Comparison of ENCODE assay signal across 28 mouse cellular contexts in genomic region chr4:57287808-57288207, GRCm38 (mm10). TPM values are rescaled to one million over a fixed set of nuclear protein-coding genes. Genes with fewer than 3 reads are reported as not detected.
DNase-seq lines count a peak whose midpoint lies in the region; ATAC-seq and TF ChIP-seq lines count a peak whose summit lies in the region.
"Had no signal": no experiment of that assay in that cellular context is flagged by ENCODE, and none has a peak within 500 bp of the region (broad histone marks: within the 10 kb centered on the region; RNA-seq: fewer than 3 reads in every experiment).

No protein-coding gene starts in this region.

- no peak for TF ChIP-seq POLR2A in MEL (IDR thresholded peaks at IDR 0.05; ENCODE audit: control insufficient read depth in 1 of 2, insufficient read depth in 1 of 2, low read depth in 1 of 2, low read length in 2 of 2, poor library complexity in 1 of 2)

- no peak for TF ChIP-seq EP300 in MEL (IDR thresholded peaks at IDR 0.05; ENCODE audit: low read depth in 1 of 2, low read length in 2 of 2)

- no peaks in the 10 kb centered on the region; the same call in 1 of the 2 replicates for H3K79me2 ChIP-seq in MEL (ENCODE audit: control insufficient read depth, insufficient read depth, low read length, poor library complexity)

- H3K4me1 ChIP-seq in MEL (ENCODE audit: control insufficient read depth in 1 of 2, insufficient read depth in 2 of 2, low read length in 2 of 2): 0 out of 4 replicates have a peak, but pooled peaks cover 2 to 4% of the 10 kb centered on the region in 2 experiments
- H3K4me1 ChIP-seq in forebrain, embryonic 11.5 days (replicated peaks; ENCODE audit: control insufficient read depth, insufficient read depth, low read length): no peaks in the 10 kb centered on the region
- H3K4me1 ChIP-seq: forebrain, embryonic 10.5 days; hindbrain, embryonic 13.5 days; neural tube, embryonic 12.5 days had no signal

- H3K9ac ChIP-seq in MEL (ENCODE audit: control insufficient read depth, low read depth, low read length, poor library complexity, severe bottlenecking): no peak overlapping the region
- H3K9ac ChIP-seq in forebrain, embryonic 11.5 days (ENCODE audit: low read length): no peak overlapping the region
- H3K9ac ChIP-seq: embryonic facial prominence, embryonic 13.5 days; hindbrain, embryonic 13.5 days; limb, embryonic 13.5 days; lung, embryonic 15.5 days; neural tube, embryonic 12.5 days had no signal

- 87% methylated on average over 3 of the region's 3 CpGs for WGBS in forebrain, embryonic 11.5 days

- H3K27me3 ChIP-seq in MEL (ENCODE audit: control insufficient read depth in 1 of 2, insufficient read depth in 2 of 2, low read length in 2 of 2): no peaks in the 10 kb centered on the region
- no peaks in the 10 kb centered on the region for H3K27me3 ChIP-seq in forebrain, embryonic 11.5 days (ENCODE audit: control insufficient read depth, insufficient read depth, low read length)
- H3K27me3 ChIP-seq: embryonic facial prominence, embryonic 13.5 days; hindbrain, embryonic 13.5 days; limb, embryonic 13.5 days; neural tube, embryonic 12.5 days had no signal

- peak; percentile 55; the same call in 1 of the 2 replicates for ATAC-seq in frontal cortex, adult (ENCODE audit: low TSS enrichment)
- ATAC-seq in inflammation-experienced regulatory T-cells, adult 6 months: peak; percentile 82
- no peak for ATAC-seq in forebrain, embryonic 11.5 days (replicated peaks; ENCODE audit: low FRiP score)
- ATAC-seq: forebrain, embryonic 16.5 days; midbrain, embryonic 16.5 days had no signal

- no peaks in the 10 kb centered on the region for H3K9me3 ChIP-seq in MEL (replicated peaks; ENCODE audit: insufficient read depth, low read length)
- H3K9me3 ChIP-seq in forebrain, embryonic 11.5 days (ENCODE audit: control insufficient read depth, low read length): no peaks in the 10 kb centered on the region
- H3K9me3 ChIP-seq: embryonic facial prominence, embryonic 13.5 days; forebrain, embryonic 10.5 days; hindbrain, embryonic 13.5 days; limb, embryonic 13.5 days; lung, embryonic 15.5 days; neural tube, embryonic 12.5 days had no signal

- no peak overlapping the region for H3K27ac ChIP-seq in MEL (ENCODE audit: control insufficient read depth, low read depth, low read length)
- no peak overlapping the region for H3K27ac ChIP-seq in forebrain, embryonic 11.5 days (ENCODE audit: low read depth, low read length)
- H3K27ac ChIP-seq: embryonic facial prominence, embryonic 13.5 days; forebrain, embryonic 10.5 days; hindbrain, embryonic 13.5 days; kidney, postnatal 0 days; limb, embryonic 13.5 days; lung, embryonic 15.5 days; neural tube, embryonic 12.5 days had no signal

- H3K4me2 ChIP-seq in forebrain, embryonic 11.5 days (ENCODE audit: low read depth, low read length, severe bottlenecking): no peak overlapping the region
- H3K4me2 ChIP-seq: embryonic facial prominence, embryonic 13.5 days; heart, embryonic 11.5 days; hindbrain, embryonic 13.5 days; limb, embryonic 13.5 days; liver, embryonic 11.5 days; lung, embryonic 15.5 days; midbrain, embryonic 11.5 days; neural tube, embryonic 12.5 days had no signal

- DNase-seq in frontal cortex, adult 2 months (ENCODE audit: extremely low spot score in 1 of 2, low spot score in 1 of 2): no peak
- DNase-seq in MEL (ENCODE audit: low read depth, low spot score): peak; percentile 25
- no peak for DNase-seq in kidney, adult 18-20 months
- no peak for DNase-seq in lung, postnatal 4 days
- DNase-seq in forebrain, embryonic 11.5 days (ENCODE audit: low spot score): no peak
- DNase-seq: adrenal gland, adult 8-10 months; cerebellum, adult 8-10 months; gastrocnemius, postnatal 14 days; heart, adult 11 months; heart, postnatal 4 days; kidney, adult 2 months; kidney, postnatal 4 days; right cerebral cortex, postnatal 4 days; thymus, adult 2 months had no signal

- TF ChIP-seq CTCF in MEL (IDR thresholded peaks at IDR 0.05 in 2 of 3, conservative IDR thresholded peaks at IDR 0.05 in 1 of 3; ENCODE audit: control insufficient read depth in 1 of 3, insufficient read depth in 1 of 3, low read depth in 2 of 3, low read length in 3 of 3, poor library complexity in 1 of 3, severe bottlenecking in 1 of 3): no peak

- peaks cover 0 to 5% of the 10 kb centered on the region in 2 experiments; a peak in 2 of 4 replicates for H3K36me3 ChIP-seq in MEL (ENCODE audit: control insufficient read depth in 1 of 2, insufficient read depth in 2 of 2, low read length in 2 of 2)
- no peaks in the 10 kb centered on the region for H3K36me3 ChIP-seq in forebrain, embryonic 11.5 days (ENCODE audit: control insufficient read depth, insufficient read depth, low read length)
- H3K36me3 ChIP-seq: embryonic facial prominence, embryonic 13.5 days; forebrain, embryonic 10.5 days; hindbrain, embryonic 13.5 days; limb, embryonic 13.5 days; lung, embryonic 15.5 days; neural tube, embryonic 12.5 days had no signal

- H3K4me3 ChIP-seq in MEL (ENCODE audit: control insufficient read depth in 1 of 2, insufficient read depth in 1 of 2, low read depth in 2 of 2, low read length in 2 of 2): no peak overlapping the region
- no peak overlapping the region for H3K4me3 ChIP-seq in forebrain, embryonic 11.5 days (ENCODE audit: low read depth, low read length)
- H3K4me3 ChIP-seq: embryonic facial prominence, embryonic 13.5 days; forebrain, embryonic 10.5 days; hindbrain, embryonic 13.5 days; limb, embryonic 13.5 days; lung, embryonic 15.5 days; neural tube, embryonic 12.5 days had no signal

- TF ChIP-seq RAD21 in MEL (IDR thresholded peaks at IDR 0.05; ENCODE audit: low read depth, low read length): no peak

TF ChIP-seq in MEL, 35 proteins besides CTCF, POLR2A, EP300 and RAD21:
- TF ChIP-seq KAT2A (conservative IDR thresholded peaks at IDR 0.05; ENCODE audit: low read depth, low read length): no peak
- no peak for TF ChIP-seq MAX (IDR thresholded peaks at IDR 0.05; ENCODE audit: low read length)
- no peak for TF ChIP-seq ELF1 (IDR thresholded peaks at IDR 0.05; ENCODE audit: low read depth, low read length)
- no peak for TF ChIP-seq GABPA (IDR thresholded peaks at IDR 0.05; ENCODE audit: low read depth, low read length)
- no peak for TF ChIP-seq TCF12 (IDR thresholded peaks at IDR 0.05; ENCODE audit: low read depth, low read length)
- no peak for TF ChIP-seq NRF1 (IDR thresholded peaks at IDR 0.05; ENCODE audit: insufficient read depth, low read depth, low read length, poor library complexity, severe bottlenecking)
- TF ChIP-seq MEF2A (IDR thresholded peaks at IDR 0.05; ENCODE audit: extremely low read depth, insufficient replicate concordance, low read depth, low read length, poor library complexity, severe bottlenecking): no peak
- TF ChIP-seq UBTF (IDR thresholded peaks at IDR 0.05; ENCODE audit: borderline replicate concordance, insufficient read depth, low read depth, low read length): no peak
- no peak for TF ChIP-seq POLR2AphosphoS5 (IDR thresholded peaks at IDR 0.05; ENCODE audit: borderline replicate concordance, low read depth, low read length)
- TF ChIP-seq USF1 (IDR thresholded peaks at IDR 0.05; ENCODE audit: low read depth, low read length): no peak
- no peak for TF ChIP-seq RCOR1 (IDR thresholded peaks at IDR 0.05; ENCODE audit: low read depth, low read length)
- no peak for TF ChIP-seq POLR2AphosphoS2 (IDR thresholded peaks at IDR 0.05; ENCODE audit: low read length)
- TF ChIP-seq MAZ (IDR thresholded peaks at IDR 0.05; ENCODE audit: low read depth, low read length): no peak
- TF ChIP-seq ZC3H11A (IDR thresholded peaks at IDR 0.05; ENCODE audit: low read depth, low read length): no peak
- no peak for TF ChIP-seq MYC (IDR thresholded peaks at IDR 0.05; ENCODE audit: low read depth, low read length)

RNA-seq across cellular contexts. Expression of gene Ptpn3, which starts 13.8 kb away (rescaled TPM):
- 16.4 and 18.9 TPM in 2 replicates for polyA plus RNA-seq in frontal cortex, adult 2 months (2012; rRNA removed)
- total RNA-seq in MEL (2012; rRNA removed): 4.7 and 5.8 TPM in 2 replicates
- polyA plus RNA-seq in MEL (2012; ENCODE audit: insufficient read depth in 1 of 2, insufficient read length in 2 of 2, low read depth in 1 of 2, low replicate concordance in 2 of 2, missing spikeins in 1 of 2): 1 to 10 TPM in 1 of 2 experiments, not detected in 1; 8.4 TPM
- 1 to 10 TPM in 2 of 3 experiments, under 1 TPM in 1; 0.98 to 3.4 (median 2.8) TPM for polyA plus RNA-seq in inflammation-experienced regulatory T-cells, adult 6 months (2017; shearing (Covaris generic))
- 0.81 TPM in 2 replicates for polyA plus RNA-seq in forebrain, embryonic 11.5 days (2014; fragmentation: Nextera tagmentation; extraction: Ambion mirVana)
